Mouse (Mus musculus) heart, embryonic 16.5 days (tissue): Measurements from ENCODE around the gene Ston1. TPM values are rescaled to one million over a fixed set of nuclear protein-coding genes. Genes with fewer than 3 reads are reported as not detected.

Experiments
- ATAC-seq: fragments of 200-750 bp; cut with Nextera tagmentation; replicated peaks from 2 replicates; pipeline ENCODE4 v1.8.0; 2017; ENCODE audit warnings: moderate number of reproducible peaks; ENCODE audit not compliant: insufficient read depth, low FRiP score; ENCODE audit errors: extremely low read depth
- H3K27ac ChIP-seq: fragments of 300-500 bp; sonication (generic); 2 replicates; pipeline ENCODE4 v1.5.1; 2014; ENCODE audit warnings: mild to moderate bottlenecking, low read length, control low read depth, moderate library complexity
- H3K27me3 ChIP-seq: fragments of 300-500 bp; sonication (generic); 2 replicates; pipeline ENCODE4 v1.6.1; 2014; ENCODE audit warnings: low read length, mixed read lengths; ENCODE audit not compliant: control insufficient read depth, insufficient read depth
- H3K36me3 ChIP-seq: fragments of 300-500 bp; sonication (generic); 2 replicates; pipeline ENCODE4 v1.6.1; 2014; ENCODE audit not compliant: control insufficient read depth, insufficient read depth
- H3K4me1 ChIP-seq: fragments of 300-500 bp; sonication (generic); 2 replicates; pipeline ENCODE4 v1.6.1; 2014; ENCODE audit warnings: low read length, mixed read lengths; ENCODE audit not compliant: control insufficient read depth, insufficient read depth
- H3K4me2 ChIP-seq: fragments of 300-500 bp; sonication (generic); 2 replicates; pipeline ENCODE4 v1.6.1; 2014; ENCODE audit warnings: low read depth, mild to moderate bottlenecking, control low read depth, low read length
- H3K4me3 ChIP-seq: fragments of 300-500 bp; sonication (generic); 2 replicates; pipeline ENCODE4 v1.5.1; 2014; ENCODE audit warnings: mild to moderate bottlenecking, control low read depth, low read length
- H3K9ac ChIP-seq: fragments of 300-500 bp; sonication (generic); 2 replicates; pipeline ENCODE4 v1.6.1; 2014; ENCODE audit warnings: low read length, control low read depth
- H3K9me3 ChIP-seq: fragments of 300-500 bp; sonication (generic); replicated peaks from 2 replicates; pipeline ENCODE4 v1.6.1; 2016; ENCODE audit warnings: low read length; ENCODE audit not compliant: control insufficient read depth
- WGBS: fragments of 180-500 bp; shearing (Covaris S2); extraction: QIAGEN DNeasy Blood & Tissue Kit; methylation state at CpG from one replicate; pipeline ENCODE4 v1.1.7; 2014; 5-methylcytosine and 5-hydroxymethylcytosine counted together
- polyA plus RNA-seq: library from polyadenylated mRNA; unstranded; fragments of >200 nt; fragmentation: Nextera tagmentation; extraction: Ambion mirVana; gene quantifications from 2 replicates; pipeline ENCODE4 v1.2.1, GENCODE M21; 2015

Ston1 gene
- polyA plus RNA-seq: 4.7 and 5.0 TPM in 2 replicates

DNA sequence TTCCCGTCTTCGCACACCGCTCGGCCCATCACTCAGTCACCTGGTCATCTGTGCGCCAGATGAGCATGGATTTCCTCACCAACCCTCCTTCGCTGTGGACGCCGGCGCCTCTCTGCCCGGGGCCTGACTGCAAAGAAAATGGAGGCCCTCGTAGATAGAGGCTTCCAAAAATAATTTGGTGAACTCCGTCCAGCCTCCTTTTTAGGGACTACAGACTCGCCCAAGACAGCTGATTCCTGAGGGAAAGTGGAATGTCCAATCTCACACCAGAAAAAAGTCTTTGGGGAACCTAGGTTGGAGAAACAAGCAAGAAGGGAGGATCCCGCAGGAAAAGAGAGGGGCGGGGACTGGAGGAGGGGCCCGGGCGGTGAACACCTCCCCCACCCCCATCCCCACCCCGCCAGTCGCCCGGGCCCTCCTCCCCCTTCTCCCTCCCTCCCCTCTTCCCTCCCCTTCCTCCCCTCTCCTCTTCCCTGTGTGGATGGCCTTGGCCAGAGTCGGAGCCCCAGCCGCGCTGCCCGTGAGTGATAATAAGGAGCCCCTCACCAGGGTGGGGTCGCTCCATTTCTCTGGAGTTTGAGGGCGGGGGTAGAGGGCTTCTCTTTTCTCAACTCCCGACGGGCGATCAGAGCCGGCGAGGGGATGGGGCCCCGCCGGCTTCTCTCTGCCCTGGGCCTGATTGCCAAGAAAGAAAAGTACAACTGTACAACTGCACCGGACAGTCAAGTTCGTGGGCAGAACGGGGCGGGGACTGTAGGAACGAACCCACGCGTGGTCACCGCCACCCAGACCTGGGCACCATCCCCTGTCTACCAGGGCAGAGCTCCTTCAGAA lies at the start of gene Ston1:
TSS of gene Ston1 (plus strand) at position 463 of the 834 bp plus-strand sequence.
- no peaks in the 10 kb centered on the region for H3K27me3 ChIP-seq
- H3K4me1 ChIP-seq: peaks cover 22% of the 10 kb centered on the region
- no peaks in the 10 kb centered on the region for H3K9me3 ChIP-seq
- H3K4me2 ChIP-seq: peak within 1 kb of the TSS; percentile 97
- no peaks in the 10 kb centered on the region for H3K36me3 ChIP-seq
- WGBS: under 1% methylated on average over 39 of the region's 41 CpGs
- peak within 1 kb of the TSS; percentile 94 for H3K27ac ChIP-seq
- peak within 1 kb of the TSS; percentile 76 for H3K9ac ChIP-seq
- peak; percentile 89 for ATAC-seq
- peak within 1 kb of the TSS; percentile 60 for H3K4me3 ChIP-seq

DNA sequence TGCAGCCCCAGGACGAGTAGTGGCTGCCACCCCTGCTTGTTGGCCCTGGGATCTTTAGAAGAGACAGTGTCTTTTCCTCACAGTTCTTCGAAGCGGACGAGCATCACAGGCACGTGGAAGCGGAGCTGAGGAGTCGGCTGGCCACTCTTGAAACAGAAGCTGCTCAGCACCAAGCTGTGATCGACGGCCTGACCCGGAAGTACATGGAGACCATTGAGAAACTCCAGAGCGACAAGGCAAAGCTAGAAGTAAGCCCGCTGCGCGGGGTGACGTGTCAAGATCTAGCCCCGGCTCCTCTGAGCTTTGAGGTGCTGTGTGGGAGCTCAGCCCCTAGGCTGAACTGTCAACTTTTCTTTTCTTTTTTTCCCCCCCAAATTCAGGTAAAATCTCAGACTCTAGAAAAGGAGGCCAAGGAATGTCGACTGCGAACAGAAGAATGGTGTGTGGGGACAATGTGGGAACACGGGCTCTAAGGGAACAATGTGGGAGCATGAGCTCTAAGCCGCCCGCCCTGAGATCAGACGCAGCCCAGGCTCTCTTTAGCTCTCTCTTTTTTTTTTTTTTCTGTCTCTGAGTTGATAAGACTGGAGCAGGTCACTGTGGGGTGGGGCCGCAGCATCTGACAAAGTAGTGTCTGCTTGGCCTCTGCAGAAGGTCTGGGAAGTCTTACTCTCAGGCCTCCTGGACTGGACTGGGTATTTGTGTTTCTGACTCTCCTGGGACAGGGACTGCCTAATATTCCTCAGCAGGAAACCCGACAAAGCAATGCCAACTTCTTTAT lies 47.9 kb upstream of the Ston1 start:
- Histone ChIP-seq H3K9ac (no peak overlapping the region), H3K4me1 (0 out of 2 replicates have a peak, but pooled peaks cover 3% of the 10 kb centered on the region), H3K27me3 (no peaks in the 10 kb centered on the region), H3K4me3 (no peak overlapping the region), H3K27ac (no peak overlapping the region), H3K9me3 (no peaks in the 10 kb centered on the region), H3K4me2 (no peak overlapping the region), H3K36me3 (peaks cover 8% of the 10 kb centered on the region; the same call in 1 of the 2 replicates)
- ATAC-seq: no peak
- WGBS: 65% methylated on average over 24 of the region's 24 CpGs

DNA sequence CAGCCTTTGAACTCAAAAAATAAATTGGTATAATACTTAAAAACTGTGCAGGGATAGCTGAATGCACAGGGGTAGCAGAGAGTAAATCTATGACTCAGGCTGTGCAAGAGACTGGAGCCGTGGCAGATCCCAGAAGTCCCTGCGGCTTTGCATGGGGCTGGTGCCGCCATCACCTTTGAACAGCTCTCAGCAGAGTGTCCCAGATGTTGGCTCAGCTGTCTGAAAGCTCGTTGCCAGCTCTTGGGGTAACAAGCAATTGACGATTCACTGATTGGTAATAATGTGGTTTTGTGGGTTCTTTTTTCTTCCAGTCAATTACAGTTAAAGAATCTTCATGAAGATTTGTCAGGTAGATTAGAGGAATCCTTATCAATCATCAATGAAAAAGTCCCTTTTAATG lies 47.1 kb upstream of the Ston1 start:
- ATAC-seq: no peak
- Histone ChIP-seq H3K4me3 (no peak overlapping the region), H3K27ac (no peak overlapping the region), H3K9ac (no peak overlapping the region), H3K9me3 (no peaks in the 10 kb centered on the region), H3K4me1 (0 out of 2 replicates have a peak, but pooled peaks cover 3% of the 10 kb centered on the region), H3K27me3 (no peaks in the 10 kb centered on the region), H3K4me2 (no peak overlapping the region), H3K36me3 (peaks cover 7% of the 10 kb centered on the region)
- WGBS: 79% methylated on average over 5 of the region's 5 CpGs

DNA sequence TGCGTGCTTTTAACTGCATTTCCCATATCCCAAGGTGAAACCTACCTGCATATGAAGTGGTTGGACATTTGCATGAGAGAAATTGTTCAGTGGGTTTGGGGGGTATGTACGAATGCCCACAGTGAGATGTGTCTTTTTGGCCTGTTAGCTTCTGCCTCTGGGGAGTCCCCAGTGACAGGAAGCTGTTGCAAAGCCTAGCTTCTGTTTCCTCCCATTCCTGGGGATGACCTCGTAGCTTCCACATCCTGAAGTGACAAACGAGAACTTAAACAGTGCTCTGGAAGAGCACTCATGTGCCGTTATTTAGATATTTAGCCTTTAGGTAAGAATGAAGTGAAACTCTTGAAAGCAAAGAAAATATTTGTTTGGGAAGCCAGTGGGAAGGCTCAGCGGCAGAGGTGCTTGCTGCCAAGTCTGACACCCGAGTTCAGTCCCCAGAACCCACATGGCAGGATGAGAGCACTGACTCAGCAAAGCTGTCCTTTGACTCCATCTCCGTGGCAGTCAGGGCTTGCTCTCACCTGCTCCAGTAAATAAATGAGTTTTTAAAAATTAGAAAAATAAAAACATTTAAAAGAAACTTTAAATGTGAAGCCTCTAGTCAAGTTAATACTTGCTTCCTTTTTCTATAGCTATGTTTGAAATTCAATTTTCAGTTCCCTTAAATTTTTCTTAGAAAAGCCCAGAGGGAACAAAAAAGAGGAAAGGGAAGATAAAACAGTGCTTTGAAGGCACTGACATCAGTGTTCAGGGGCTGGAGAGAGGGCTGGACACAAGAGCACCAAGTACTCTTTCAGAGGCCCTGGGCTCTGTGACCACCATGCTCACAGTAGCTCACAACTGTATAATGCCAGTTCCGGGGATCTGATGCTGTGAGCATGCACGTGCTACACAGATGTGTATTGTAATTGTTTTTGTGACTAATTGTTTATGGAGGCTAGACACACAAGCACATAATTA lies 46.2 kb upstream of the Ston1 start:
- no peak for ATAC-seq
- peaks cover 10% of the 10 kb centered on the region; the same call in 1 of the 2 replicates for H3K36me3 ChIP-seq
- no peak overlapping the region for H3K4me2 ChIP-seq
- no peak overlapping the region for H3K4me3 ChIP-seq
- H3K27ac ChIP-seq: peak overlapping the region; percentile 58
- H3K9me3 ChIP-seq: no peaks in the 10 kb centered on the region
- WGBS: 45% methylated on average over 10 of the region's 10 CpGs
- H3K4me1 ChIP-seq: 0 out of 2 replicates have a peak, but pooled peaks cover 3% of the 10 kb centered on the region
- no peak overlapping the region for H3K9ac ChIP-seq
- H3K27me3 ChIP-seq: no peaks in the 10 kb centered on the region

DNA sequence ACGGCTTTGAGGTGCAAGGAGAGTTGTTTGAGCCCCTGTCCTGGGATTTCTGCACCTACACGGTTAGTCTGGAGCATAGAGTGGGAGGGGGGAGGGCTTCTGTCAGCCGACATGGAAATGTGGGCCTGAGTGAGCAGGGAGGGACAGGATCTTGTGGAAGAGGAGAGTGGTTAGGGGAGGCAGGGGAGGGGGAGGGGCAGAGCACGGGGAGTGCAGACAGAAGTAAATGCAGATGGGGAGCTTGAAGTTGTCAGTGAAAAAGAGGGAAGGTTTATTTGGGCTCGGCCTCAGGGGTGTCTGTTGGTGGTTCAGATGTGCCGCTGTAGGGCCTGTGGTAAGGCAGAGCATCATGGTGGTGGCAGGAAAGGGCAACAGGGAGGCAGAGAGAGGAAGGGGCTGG lies 44.9 kb upstream of the Ston1 start:
- no peak overlapping the region for H3K4me2 ChIP-seq
- ATAC-seq: peak; percentile 12
- H3K9me3 ChIP-seq: no peaks in the 10 kb centered on the region
- H3K27ac ChIP-seq: peak overlapping the region; percentile 56
- WGBS: 32% methylated on average over 6 of the region's 6 CpGs
- 0 out of 2 replicates have a peak, but pooled peaks cover 3% of the 10 kb centered on the region for H3K4me1 ChIP-seq
- no peak overlapping the region for H3K9ac ChIP-seq
- H3K36me3 ChIP-seq: peaks cover 16% of the 10 kb centered on the region
- no peak overlapping the region for H3K4me3 ChIP-seq
- no peaks in the 10 kb centered on the region for H3K27me3 ChIP-seq

DNA sequence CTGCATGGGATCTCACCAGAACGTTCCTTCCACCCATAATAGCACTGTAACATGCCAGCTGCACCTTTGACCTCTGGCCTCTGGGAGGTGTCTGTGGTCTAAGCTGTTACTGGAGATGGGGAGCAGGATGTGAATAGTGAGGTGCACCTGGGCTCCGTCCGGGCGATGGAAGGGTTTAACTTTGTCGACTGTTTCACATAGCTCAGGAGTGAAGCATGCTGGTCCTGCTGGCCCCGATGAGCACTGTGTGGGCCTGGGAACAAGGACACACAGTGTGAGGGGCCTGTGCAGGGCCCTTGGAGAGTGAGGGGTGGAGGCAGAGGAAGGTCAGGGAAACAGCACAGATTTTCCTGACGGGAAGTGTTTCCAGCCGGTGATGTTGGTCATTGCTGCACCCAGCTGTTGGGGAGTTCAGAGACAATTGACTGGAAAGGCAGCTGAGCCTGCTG lies 44.5 kb upstream of the Ston1 start:
- H3K4me2 ChIP-seq: no peak overlapping the region
- peaks cover 14% of the 10 kb centered on the region for H3K36me3 ChIP-seq
- WGBS: 43% methylated on average over 8 of the region's 8 CpGs
- no peak overlapping the region for H3K9ac ChIP-seq
- H3K27ac ChIP-seq: peak overlapping the region; percentile 37; the same call in 1 of the 2 replicates
- no peak overlapping the region for H3K4me3 ChIP-seq
- H3K27me3 ChIP-seq: no peaks in the 10 kb centered on the region
- H3K9me3 ChIP-seq: no peaks in the 10 kb centered on the region
- ATAC-seq: peak; percentile 72
- 0 out of 2 replicates have a peak, but pooled peaks cover 3% of the 10 kb centered on the region for H3K4me1 ChIP-seq

DNA sequence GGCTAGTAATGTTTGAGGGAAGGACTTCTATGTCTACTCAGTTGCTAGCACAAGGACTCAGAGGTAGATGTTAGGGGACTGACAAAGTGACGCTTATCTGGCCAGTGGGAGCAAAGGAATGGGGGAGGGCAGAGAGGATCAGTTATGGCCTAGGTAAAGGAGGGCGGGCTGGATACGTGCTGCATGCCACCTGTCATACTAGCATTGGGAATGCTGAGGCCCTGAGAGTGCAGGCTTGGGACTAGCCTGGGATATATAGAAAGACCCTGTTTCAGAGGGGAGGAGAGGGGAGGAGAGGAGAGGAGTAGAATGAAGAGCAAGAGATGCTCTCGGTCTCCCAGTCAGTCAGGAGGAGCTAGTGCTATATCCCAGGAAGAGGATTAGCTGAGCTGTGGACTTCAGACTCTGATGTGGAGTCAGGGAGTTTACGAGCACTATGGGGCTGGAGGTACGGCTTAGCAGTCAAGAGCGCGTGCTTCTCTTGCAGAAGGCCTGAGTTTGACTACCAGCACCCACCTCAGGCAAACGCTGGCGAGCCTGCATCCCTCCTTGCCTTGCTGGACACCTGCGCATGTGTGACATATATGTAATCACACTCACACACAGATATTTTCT lies 43.9 kb upstream of the Ston1 start:
- no peak overlapping the region for H3K4me3 ChIP-seq
- H3K4me2 ChIP-seq: no peak overlapping the region
- H3K9ac ChIP-seq: no peak overlapping the region
- ATAC-seq: no peak
- peaks cover 14% of the 10 kb centered on the region for H3K36me3 ChIP-seq
- whole genome bisulfite sequencing: 86% methylated on average over 11 of the region's 11 CpGs
- 0 out of 2 replicates have a peak, but pooled peaks cover 3% of the 10 kb centered on the region for H3K4me1 ChIP-seq
- H3K27ac ChIP-seq: peak overlapping the region; percentile 37; the same call in 1 of the 2 replicates
- H3K27me3 ChIP-seq: no peaks in the 10 kb centered on the region
- no peaks in the 10 kb centered on the region for H3K9me3 ChIP-seq

DNA sequence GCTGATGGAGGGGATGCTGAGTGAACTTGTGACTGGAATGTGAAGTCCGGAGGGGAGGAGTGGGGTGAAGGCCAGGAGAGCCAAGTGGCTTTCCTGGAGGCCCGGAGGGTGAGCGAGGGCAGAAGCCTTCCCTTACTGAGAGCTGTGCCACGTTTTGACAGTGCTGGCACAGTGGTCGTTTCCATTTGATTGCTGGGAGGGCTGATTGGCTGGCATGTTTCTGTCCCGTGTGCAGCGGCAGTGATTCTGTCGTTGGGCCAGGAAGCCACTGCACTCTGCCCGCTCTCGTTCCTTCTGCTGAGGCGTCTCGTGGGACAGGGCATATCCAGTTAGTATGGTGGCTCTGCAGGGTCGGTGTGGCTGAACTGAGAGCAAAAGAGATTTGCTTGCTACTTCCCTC lies 41.3 kb upstream of the Ston1 start:
- Histone ChIP-seq H3K9ac (no peak overlapping the region), H3K36me3 (peaks cover 17% of the 10 kb centered on the region), H3K27ac (no peak overlapping the region), H3K4me1 (peaks cover 3% of the 10 kb centered on the region; the same call in 1 of the 2 replicates), H3K27me3 (no peaks in the 10 kb centered on the region), H3K4me2 (no peak overlapping the region), H3K9me3 (no peaks in the 10 kb centered on the region), H3K4me3 (no peak overlapping the region)
- no peak for ATAC-seq
- WGBS: 79% methylated on average over 13 of the region's 13 CpGs
